ENCODE assay signal across 8 mouse cellular contexts in genomic region chr3:65352278-65353127, GRCm38 (mm10). TPM values are rescaled to one million over a fixed set of nuclear protein-coding genes. Genes with fewer than 3 reads are reported as not detected.
DNase-seq lines count a peak whose midpoint lies in the region; ATAC-seq and TF ChIP-seq lines count a peak whose summit lies in the region.

No protein-coding gene starts in this region.

- peaks cover 14% of the 10 kb centered on the region for H3K4me1 ChIP-seq in heart, embryonic 12.5 days (replicated peaks)
- peaks cover 27% of the 10 kb centered on the region for H3K4me1 ChIP-seq in bone marrow macrophage, adult 2 months (ENCODE audit: control insufficient read depth, insufficient read depth, low read length)
- H3K4me1 ChIP-seq in limb, embryonic 14.5 days (ENCODE audit: control insufficient read depth, insufficient read depth, low read length) = no peaks in the 10 kb centered on the region
- no peaks in the 10 kb centered on the region for H3K4me1 ChIP-seq in small intestine, adult 2 months (ENCODE audit: control insufficient read depth, insufficient read depth, insufficient read length, low read length)

- H3K9me3 ChIP-seq in heart, embryonic 12.5 days (replicated peaks) = no peaks in the 10 kb centered on the region
- H3K9me3 ChIP-seq in limb, embryonic 14.5 days (ENCODE audit: control insufficient read depth, low read length) = no peaks in the 10 kb centered on the region

- no peak for DNase-seq in heart, adult 8-10 months (ENCODE audit: low spot score)
- DNase-seq in A20 (ENCODE audit: low read depth, low spot score) = peak; percentile 41
- peak; percentile 61 for DNase-seq in limb, embryonic 14.5 days (ENCODE audit: low spot score)
- no peak for DNase-seq in gastrocnemius, adult 18-20 months (ENCODE audit: low spot score)
- DNase-seq in left cerebral cortex, postnatal 4 days = no peak

- 40% methylated on average over 4 of the region's 4 CpGs for WGBS in heart, embryonic 12.5 days
- WGBS in limb, embryonic 14.5 days = 42% methylated on average over 4 of the region's 4 CpGs
- 34% methylated on average over 4 of the region's 4 CpGs for WGBS in small intestine, adult 2 months

- H3K4me3 ChIP-seq in heart, embryonic 12.5 days = no peak overlapping the region
- no peak overlapping the region for H3K4me3 ChIP-seq in bone marrow macrophage, adult 2 months (ENCODE audit: insufficient read depth, low read length)
- no peak overlapping the region for H3K4me3 ChIP-seq in limb, embryonic 14.5 days (replicated peaks; ENCODE audit: low read length)
- H3K4me3 ChIP-seq in small intestine, adult 2 months (ENCODE audit: low read depth, low read length) = no peak overlapping the region

- no peak overlapping the region for H3K4me2 ChIP-seq in heart, embryonic 12.5 days
- H3K4me2 ChIP-seq in limb, embryonic 14.5 days (replicated peaks; ENCODE audit: low read depth, low read length, severe bottlenecking) = no peak overlapping the region

- no peak overlapping the region for H3K27ac ChIP-seq in heart, embryonic 12.5 days (ENCODE audit: poor library complexity, severe bottlenecking)
- peak overlapping the region; percentile 52; the same call in 1 of the 2 replicates for H3K27ac ChIP-seq in bone marrow macrophage, adult 2 months (ENCODE audit: insufficient read depth, low read depth, low read length)
- no peak overlapping the region for H3K27ac ChIP-seq in limb, embryonic 14.5 days (replicated peaks; ENCODE audit: low read depth, low read length)
- no peak overlapping the region for H3K27ac ChIP-seq in small intestine, adult 2 months (ENCODE audit: insufficient read depth, low read depth, low read length)

- no peaks in the 10 kb centered on the region for H3K36me3 ChIP-seq in heart, embryonic 12.5 days
- H3K36me3 ChIP-seq in limb, embryonic 14.5 days (ENCODE audit: control insufficient read depth, insufficient read depth, low read length) = no peaks in the 10 kb centered on the region
- H3K36me3 ChIP-seq in small intestine, adult 2 months (ENCODE audit: control insufficient read depth, insufficient read depth, low read length) = no peaks in the 10 kb centered on the region

- intact Hi-C loops in left cerebral cortex, postnatal 4 days (cut with DNase I) = loop anchor here (10.0 kb wide), 2 partner anchors 238 to 368 kb away; no protein-coding TSS in a partner anchor

- TF ChIP-seq CTCF in bone marrow macrophage, adult 2 months (IDR thresholded peaks at IDR 0.05; ENCODE audit: low read depth, low read length) = no peak
- TF ChIP-seq CTCF in small intestine, adult 2 months (IDR thresholded peaks at IDR 0.05; ENCODE audit: extremely low read depth, insufficient read length, insufficient replicate concordance, low read depth, low read length) = 0 out of 2 replicates have a peak, but pooled peaks have one; percentile 25

- ATAC-seq in heart, embryonic 12.5 days (ENCODE audit: insufficient number of reproducible peaks, low FRiP score) = 0 out of 2 replicates have a peak, but pooled peaks have one; percentile 48
- ATAC-seq in limb, embryonic 14.5 days (ENCODE audit: low FRiP score, low read depth) = no peak

- no peak overlapping the region for H3K9ac ChIP-seq in heart, embryonic 12.5 days
- H3K9ac ChIP-seq in limb, embryonic 14.5 days (ENCODE audit: low read depth, low read length, severe bottlenecking) = no peak overlapping the region

- no peaks in the 10 kb centered on the region for H3K27me3 ChIP-seq in heart, embryonic 12.5 days (replicated peaks)
- H3K27me3 ChIP-seq in limb, embryonic 14.5 days (ENCODE audit: control insufficient read depth, insufficient read depth, low read length) = no peaks in the 10 kb centered on the region
- H3K27me3 ChIP-seq in small intestine, adult 2 months (ENCODE audit: control insufficient read depth, insufficient read depth, low read length) = no peaks in the 10 kb centered on the region

- no peak for TF ChIP-seq POLR2A in bone marrow macrophage, adult 2 months (IDR thresholded peaks at IDR 0.05; ENCODE audit: borderline replicate concordance, low read depth, low read length)
- no peak for TF ChIP-seq POLR2A in limb, embryonic 14.5 days (IDR thresholded peaks at IDR 0.05; ENCODE audit: borderline replicate concordance, extremely low read depth, insufficient read depth, insufficient read length)
- no peak for TF ChIP-seq POLR2A in small intestine, adult 2 months (IDR thresholded peaks at IDR 0.05; ENCODE audit: low read depth, low read length)

RNA-seq across cellular contexts. Expression of gene Ssr3, which starts 39.9 kb away (rescaled TPM):
- 248 and 252 TPM in 2 replicates for polyA plus RNA-seq in heart, embryonic 12.5 days (2016; fragmentation: Nextera tagmentation; extraction: Ambion mirVana)
- total RNA-seq in heart, adult 8-10 months (2022) = 100 to 1,000 TPM; 106 to 126 (median 118) TPM
- polyA plus RNA-seq in bone marrow macrophage, adult 2 months (2012; ENCODE audit: insufficient read depth, insufficient read length, missing spikeins) = 163 and 168 TPM in 2 replicates
- 214 and 225 TPM in 2 replicates for polyA plus RNA-seq in limb, embryonic 14.5 days (2012; rRNA removed)
- polyA plus RNA-seq in limb, embryonic 14.5 days (2014; fragmentation: Nextera tagmentation; extraction: Ambion mirVana) = 302 and 320 TPM in 2 replicates
- 18.1 and 27.3 TPM in 2 replicates for polyA plus RNA-seq in small intestine, adult 2 months (2012; rRNA removed)
- 100 to 1,000 TPM; 132 to 153 TPM for total RNA-seq in gastrocnemius, adult 18-20 months (2021)
- total RNA-seq in left cerebral cortex, postnatal 4 days (2021) = 100 to 1,000 TPM; 133 to 147 TPM

Comparison
In these comparisons a context has a peak if more than half of its experiments do, and no peak if none do; other contexts are left out.
1. DNase-seq: peak in A20 (single experiment) and limb, embryonic 14.5 days (single experiment); none in heart, adult 8-10 months (single experiment), gastrocnemius, adult 18-20 months (single experiment) and left cerebral cortex, postnatal 4 days (single experiment).